ENCODE assay signal across 15 mouse cellular contexts in the genomic region with DNA sequence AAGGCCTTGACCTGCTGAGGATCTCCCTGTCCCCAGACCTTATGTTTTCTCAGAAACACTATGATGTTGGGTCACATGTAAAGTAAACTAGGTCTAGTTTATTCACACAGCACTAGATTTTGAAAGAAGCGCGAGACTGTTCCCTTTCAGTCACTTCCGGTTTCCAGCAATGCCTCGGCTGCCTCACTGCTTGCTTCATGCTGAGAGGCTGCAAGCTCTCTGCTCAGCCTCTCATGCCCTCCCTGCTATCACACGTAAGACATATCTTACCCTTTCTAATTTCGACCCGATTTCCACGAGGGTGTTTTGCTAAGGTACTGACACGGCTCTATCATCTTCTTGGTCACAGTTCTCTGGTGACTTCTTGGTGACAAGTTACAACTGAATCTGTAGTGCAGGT. TPM values are rescaled to one million over a fixed set of nuclear protein-coding genes. Genes with fewer than 3 reads are reported as not detected.
DNase-seq lines count a peak whose midpoint lies in the region; ATAC-seq and TF ChIP-seq lines count a peak whose summit lies in the region.
"Had no signal": no experiment of that assay in that cellular context is flagged by ENCODE, and none has a peak within 500 bp of the region (broad histone marks: within the 10 kb centered on the region; RNA-seq: fewer than 3 reads in every experiment).

No protein-coding gene starts in this region.

- H3K9me3 ChIP-seq in intestine, postnatal 0 days (ENCODE audit: control insufficient read depth), result no peaks in the 10 kb centered on the region
- H3K9me3 ChIP-seq: forebrain, embryonic 13.5 days had no signal

- peaks cover 5% of the 10 kb centered on the region; the same call in 1 of the 2 replicates for H3K4me1 ChIP-seq in intestine, postnatal 0 days (replicated peaks; ENCODE audit: control insufficient read depth, insufficient read depth, low read length)

- WGBS in intestine, postnatal 0 days, result 66% methylated on average over 9 of the region's 9 CpGs

- H3K4me3 ChIP-seq in intestine, postnatal 0 days (ENCODE audit: low read depth, low read length), result no peak overlapping the region
- H3K4me3 ChIP-seq: forebrain, embryonic 13.5 days had no signal

- H3K27me3 ChIP-seq in intestine, postnatal 0 days (replicated peaks; ENCODE audit: control insufficient read depth, insufficient read depth, low read length), result no peaks in the 10 kb centered on the region
- H3K27me3 ChIP-seq: forebrain, embryonic 13.5 days had no signal

- H3K4me2 ChIP-seq in intestine, postnatal 0 days (replicated peaks; ENCODE audit: low read depth), result no peak overlapping the region
- H3K4me2 ChIP-seq: forebrain, embryonic 13.5 days had no signal

- H3K9ac ChIP-seq in intestine, postnatal 0 days (ENCODE audit: low read depth, low read length), result no peak overlapping the region
- H3K9ac ChIP-seq: forebrain, embryonic 13.5 days; liver, embryonic 14.5 days had no signal

- H3K27ac ChIP-seq in intestine, postnatal 0 days (ENCODE audit: low read depth, low read length), result no peak overlapping the region
- H3K27ac ChIP-seq: forebrain, embryonic 13.5 days; liver, embryonic 14.5 days had no signal

- DNase-seq in heart, adult 11 months, result peak; percentile 86
- DNase-seq in heart, postnatal 4 days, result no peak
- peak; percentile 56 for DNase-seq in 416B (ENCODE audit: low read depth)
- peak; percentile 34 to 41 for DNase-seq in natural killer cell, adult 2 months (ENCODE audit: low spot score in 2 of 2)
- DNase-seq in frontal cortex, postnatal 25 days (ENCODE audit: low spot score in 2 of 2), result no peak
- no peak for DNase-seq in kidney, adult 11 months
- DNase-seq: cerebellum, adult 18-20 months; gastrocnemius, postnatal 25 days; kidney, postnatal 4 days had no signal

- no peaks in the 10 kb centered on the region for H3K36me3 ChIP-seq in intestine, postnatal 0 days (ENCODE audit: control insufficient read depth, insufficient read depth)

- TF ChIP-seq CTCF in intestine, postnatal 0 days (IDR thresholded peaks at IDR 0.05; ENCODE audit: low read depth), result no peak

- ATAC-seq in granulocyte monocyte progenitor cell, adult 5-6 weeks (replicated peaks; ENCODE audit: poor library complexity, severe bottlenecking), result peak; percentile 85
- ATAC-seq in intestine, postnatal 0 days, result no peak
- ATAC-seq: forebrain, embryonic 13.5 days; hindbrain, embryonic 16.5 days; midbrain, embryonic 16.5 days had no signal

RNA-seq across cellular contexts. Expression of gene Fbxl14, which starts 22.6 kb away (rescaled TPM):
- total RNA-seq in heart, postnatal 4 days (2021), result 10 to 100 TPM; 22.6 to 23.1 TPM
- 29.0 and 34.6 TPM in 2 replicates for total RNA-seq in granulocyte monocyte progenitor cell, adult 5-6 weeks (2014; fragmentation: Nextera tagmentation)
- 43.6 and 43.7 TPM in 2 replicates for total RNA-seq in granulocyte monocyte progenitor cell, adult 5-6 weeks (2017)
- 4.0 and 4.4 TPM in 2 replicates for polyA plus RNA-seq in intestine, postnatal 0 days (2015; fragmentation: Nextera tagmentation; extraction: Ambion mirVana)

RNA-seq across cellular contexts. Expression of gene Wnt5b, which starts 42.1 kb away (rescaled TPM):
- 1 to 10 TPM; 6.3 to 6.8 TPM for total RNA-seq in heart, postnatal 4 days (2021)
- not detected in 2 replicates for total RNA-seq in granulocyte monocyte progenitor cell, adult 5-6 weeks (2014; fragmentation: Nextera tagmentation)
- total RNA-seq in granulocyte monocyte progenitor cell, adult 5-6 weeks (2017), result 0.93 TPM in 1 of 2 replicates, not detected in the other
- 1.5 and 1.8 TPM in 2 replicates for polyA plus RNA-seq in intestine, postnatal 0 days (2015; fragmentation: Nextera tagmentation; extraction: Ambion mirVana)

Comparison
In these comparisons a context has a peak if more than half of its experiments do, and no peak if none do; other contexts are left out.
1. DNase-seq: peak in heart, adult 11 months (single experiment), 416B (single experiment) and natural killer cell, adult 2 months (2 of 2); none in heart, postnatal 4 days (single experiment), frontal cortex, postnatal 25 days (0 of 2) and kidney, adult 11 months (single experiment).